In genomic region chr10:95040258-95040895, GRCm38 (mm10) we compare ENCODE assay signal across 16 mouse cellular contexts.
DNase-seq lines count a peak whose midpoint lies in the region; ATAC-seq and TF ChIP-seq lines count a peak whose summit lies in the region.
"Had no signal": no experiment of that assay in that cellular context is flagged by ENCODE, and none has a peak within 500 bp of the region (broad histone marks: within the 10 kb centered on the region; RNA-seq: fewer than 3 reads in every experiment).

No protein-coding gene starts in this region.

- peak overlapping the region; percentile 66 for H3K27ac ChIP-seq in hindbrain, embryonic 14.5 days
- H3K27ac ChIP-seq in hindbrain, postnatal 0 days, result no peak overlapping the region
- peak overlapping the region; percentile 75 for H3K27ac ChIP-seq in midbrain, embryonic 15.5 days
- H3K27ac ChIP-seq in limb, embryonic 10.5 days, result no peak overlapping the region
- H3K27ac ChIP-seq: limb, embryonic 13.5 days; liver, embryonic 15.5 days had no signal

- peak; percentile 41; the same call in 1 of the 2 replicates for ATAC-seq in hindbrain, embryonic 14.5 days (ENCODE audit: low FRiP score)
- no peak for ATAC-seq in hindbrain, postnatal 0 days
- peak; percentile 71 for ATAC-seq in midbrain, embryonic 15.5 days (replicated peaks)

- no peak overlapping the region for H3K4me2 ChIP-seq in hindbrain, embryonic 14.5 days (replicated peaks)
- no peak overlapping the region for H3K4me2 ChIP-seq in hindbrain, postnatal 0 days (ENCODE audit: low read depth, low read length)
- H3K4me2 ChIP-seq in midbrain, embryonic 15.5 days, result no peak overlapping the region
- H3K4me2 ChIP-seq: limb, embryonic 13.5 days; liver, embryonic 15.5 days had no signal

- 58% methylated on average over 6 of the region's 6 CpGs for WGBS in hindbrain, embryonic 14.5 days
- WGBS in hindbrain, postnatal 0 days, result 54% methylated on average over 6 of the region's 6 CpGs
- 46% methylated on average over 6 of the region's 6 CpGs for WGBS in midbrain, embryonic 15.5 days
- 61% methylated on average over 6 of the region's 6 CpGs for WGBS in limb, embryonic 10.5 days

- peak; percentile 55 for DNase-seq in hindbrain, embryonic 14.5 days (ENCODE audit: low spot score)
- no peak for DNase-seq in hindbrain, postnatal 0 days (ENCODE audit: low spot score)
- DNase-seq in MN1 (ENCODE audit: low spot score), result peak; percentile 33
- DNase-seq in brain, embryonic 14.5 days (ENCODE audit: low read depth), result peak; percentile 87
- DNase-seq in limb, embryonic 10.5 days (ENCODE audit: low spot score), result no peak
- no peak for DNase-seq in adrenal gland, adult 18-20 months (ENCODE audit: low spot score in 2 of 2)
- DNase-seq: cerebellum, adult 11 months; cerebellum, postnatal 25 days; gastrocnemius, postnatal 14 days; kidney, adult 8-10 months; kidney, postnatal 4 days; lung, postnatal 10 days had no signal

- H3K27me3 ChIP-seq in hindbrain, embryonic 14.5 days (ENCODE audit: control insufficient read depth, insufficient read depth, low read length), result no peaks in the 10 kb centered on the region
- no peaks in the 10 kb centered on the region for H3K27me3 ChIP-seq in hindbrain, postnatal 0 days (ENCODE audit: insufficient read depth, low read length)
- no peaks in the 10 kb centered on the region for H3K27me3 ChIP-seq in midbrain, embryonic 15.5 days (replicated peaks)
- H3K27me3 ChIP-seq in limb, embryonic 10.5 days (ENCODE audit: low read depth, poor library complexity, severe bottlenecking), result no peaks in the 10 kb centered on the region
- H3K27me3 ChIP-seq: limb, embryonic 13.5 days; liver, embryonic 15.5 days had no signal

- TF ChIP-seq CTCF in hindbrain, postnatal 0 days (IDR thresholded peaks at IDR 0.05; ENCODE audit: low read depth), result no peak
- TF ChIP-seq CTCF in brain, embryonic 14.5 days (IDR thresholded peaks at IDR 0.05; ENCODE audit: borderline replicate concordance, extremely low read depth, insufficient read depth, insufficient read length), result no peak

- TF ChIP-seq POLR2A in brain, embryonic 14.5 days (IDR thresholded peaks at IDR 0.05; ENCODE audit: borderline replicate concordance, extremely low read depth, insufficient read depth, insufficient read length, poor library complexity, severe bottlenecking), result no peak

- H3K4me1 ChIP-seq in hindbrain, embryonic 14.5 days (replicated peaks; ENCODE audit: control insufficient read depth, insufficient read depth, low read length), result peaks cover 30% of the 10 kb centered on the region
- H3K4me1 ChIP-seq in hindbrain, postnatal 0 days (ENCODE audit: insufficient read depth, low read length), result no peaks in the 10 kb centered on the region
- peaks cover 8% of the 10 kb centered on the region; the same call in 1 of the 2 replicates for H3K4me1 ChIP-seq in midbrain, embryonic 15.5 days
- peaks cover 32% of the 10 kb centered on the region for H3K4me1 ChIP-seq in limb, embryonic 10.5 days
- H3K4me1 ChIP-seq: liver, embryonic 15.5 days had no signal

- H3K9ac ChIP-seq in hindbrain, embryonic 14.5 days, result no peak overlapping the region
- H3K9ac ChIP-seq in hindbrain, postnatal 0 days (replicated peaks; ENCODE audit: low read length), result no peak overlapping the region
- H3K9ac ChIP-seq in midbrain, embryonic 15.5 days, result no peak overlapping the region
- H3K9ac ChIP-seq: limb, embryonic 13.5 days; liver, embryonic 15.5 days had no signal

- no peak overlapping the region for H3K4me3 ChIP-seq in hindbrain, embryonic 14.5 days (replicated peaks; ENCODE audit: low read length)
- H3K4me3 ChIP-seq in hindbrain, postnatal 0 days (ENCODE audit: low read length), result no peak overlapping the region
- H3K4me3 ChIP-seq in midbrain, embryonic 15.5 days, result no peak overlapping the region
- no peak overlapping the region for H3K4me3 ChIP-seq in limb, embryonic 10.5 days
- H3K4me3 ChIP-seq: limb, embryonic 13.5 days; liver, embryonic 15.5 days; myocyte had no signal

- no peaks in the 10 kb centered on the region for H3K9me3 ChIP-seq in hindbrain, embryonic 14.5 days (ENCODE audit: control insufficient read depth, low read length)
- H3K9me3 ChIP-seq in hindbrain, postnatal 0 days (ENCODE audit: low read length), result no peaks in the 10 kb centered on the region
- no peaks in the 10 kb centered on the region for H3K9me3 ChIP-seq in midbrain, embryonic 15.5 days
- H3K9me3 ChIP-seq in limb, embryonic 10.5 days (replicated peaks), result no peaks in the 10 kb centered on the region
- H3K9me3 ChIP-seq: limb, embryonic 13.5 days; liver, embryonic 15.5 days had no signal

- no peaks in the 10 kb centered on the region for H3K36me3 ChIP-seq in hindbrain, embryonic 14.5 days (replicated peaks; ENCODE audit: control insufficient read depth, insufficient read depth)
- no peaks in the 10 kb centered on the region for H3K36me3 ChIP-seq in hindbrain, postnatal 0 days (ENCODE audit: insufficient read depth, low read length)
- H3K36me3 ChIP-seq in midbrain, embryonic 15.5 days (replicated peaks), result no peaks in the 10 kb centered on the region
- no peaks in the 10 kb centered on the region for H3K36me3 ChIP-seq in limb, embryonic 10.5 days
- H3K36me3 ChIP-seq: limb, embryonic 13.5 days; liver, embryonic 15.5 days had no signal

Comparison
In these comparisons a context has a peak if more than half of its experiments do, and no peak if none do; other contexts are left out.
1. DNase-seq: peak in hindbrain, embryonic 14.5 days (single experiment), MN1 (single experiment) and brain, embryonic 14.5 days (single experiment); none in hindbrain, postnatal 0 days (single experiment), limb, embryonic 10.5 days (single experiment) and adrenal gland, adult 18-20 months (0 of 2).
2. H3K27ac ChIP-seq: peak in hindbrain, embryonic 14.5 days (single experiment) and midbrain, embryonic 15.5 days (single experiment); none in hindbrain, postnatal 0 days (single experiment) and limb, embryonic 10.5 days (single experiment).